Mouse (Mus musculus) intestine, postnatal 0 days (tissue): ENCODE measurements around the gene Dock9. TPM values are rescaled to one million over a fixed set of nuclear protein-coding genes. Genes with fewer than 3 reads are reported as not detected.

Source experiments
- ATAC-seq: fragments of 200-750 bp; cut with Nextera tagmentation; 2 replicates; pipeline ENCODE4 v1.8.0; 2017; ENCODE audit warnings: mild to moderate bottlenecking, moderate TSS enrichment, moderate library complexity
- H3K27ac ChIP-seq: fragments of 300-500 bp; sonication (generic); 2 replicates; pipeline ENCODE4 v1.5.1; 2014; ENCODE audit warnings: mild to moderate bottlenecking, low read depth, low read length, moderate library complexity
- H3K27me3 ChIP-seq: fragments of 300-500 bp; sonication (generic); replicated peaks from 2 replicates; pipeline ENCODE4 v1.6.1; 2014; ENCODE audit warnings: low read length, mixed read lengths; ENCODE audit not compliant: control insufficient read depth, insufficient read depth
- H3K36me3 ChIP-seq: fragments of 300-500 bp; sonication (generic); 2 replicates; pipeline ENCODE4 v1.6.1; 2014; ENCODE audit warnings: mild to moderate bottlenecking, moderate library complexity; ENCODE audit not compliant: control insufficient read depth, insufficient read depth
- H3K4me1 ChIP-seq: fragments of 300-500 bp; sonication (generic); replicated peaks from 2 replicates; pipeline ENCODE4 v1.6.1; 2014; ENCODE audit warnings: antibody characterized with exemption, low read length, mixed read lengths; ENCODE audit not compliant: control insufficient read depth, insufficient read depth
- H3K4me2 ChIP-seq: fragments of 300-500 bp; sonication (generic); replicated peaks from 2 replicates; pipeline ENCODE4 v1.6.1; 2014; ENCODE audit warnings: low read depth, mild to moderate bottlenecking, moderate library complexity
- H3K4me3 ChIP-seq: fragments of 300-500 bp; sonication (generic); 2 replicates; pipeline ENCODE4 v1.5.1; 2014; ENCODE audit warnings: low read depth, low read length
- H3K9ac ChIP-seq: fragments of 300-500 bp; sonication (generic); 2 replicates; pipeline ENCODE4 v1.6.1; 2014; ENCODE audit warnings: mild to moderate bottlenecking, low read depth, low read length
- H3K9me3 ChIP-seq: fragments of 300-500 bp; sonication (generic); 2 replicates; pipeline ENCODE4 v1.6.1; 2016; ENCODE audit warnings: mixed run types; ENCODE audit not compliant: control insufficient read depth
- CTCF ChIP-seq: sonication (generic); IDR thresholded peaks from 2 replicates; pipeline ENCODE4 v1.5.1; 2016; ENCODE audit warnings: low read depth, mild to moderate bottlenecking, control low read depth, antibody characterized with exemption, moderate library complexity
- whole genome bisulfite sequencing: fragments of 180-500 bp; shearing (Covaris S2); extraction: QIAGEN DNeasy Blood & Tissue Kit; methylation state at CpG from one replicate; pipeline ENCODE4 v1.1.7; 2014; 5-methylcytosine and 5-hydroxymethylcytosine counted together
- polyA plus RNA-seq: library from polyadenylated mRNA; unstranded; fragments of >200 nt; fragmentation: Nextera tagmentation; extraction: Ambion mirVana; gene quantifications from 2 replicates; pipeline ENCODE4 v1.2.1, GENCODE M21; 2015

The Dock9 gene
- polyA plus RNA-seq, 1 experiment from 2014 or later: 6.2 TPM

- H3K27ac ChIP-seq: peak overlapping the region; percentile 85
- H3K27me3 ChIP-seq: no peaks in the 10 kb centered on the region
- no peak overlapping the region for H3K4me3 ChIP-seq
- H3K9me3 ChIP-seq: no peaks in the 10 kb centered on the region
- H3K4me2 ChIP-seq: peak overlapping the region; percentile 28; the same call in 1 of the 2 replicates
- H3K4me1 ChIP-seq: peaks cover 6% of the 10 kb centered on the region; the same call in 1 of the 2 replicates
- 41% methylated on average over 1 of the region's 1 CpGs for WGBS
- ATAC-seq: peak; percentile 73
- H3K9ac ChIP-seq: no peak overlapping the region
- no peak for TF ChIP-seq CTCF
- H3K36me3 ChIP-seq: no peaks in the 10 kb centered on the region
These were observed 299.8 kb downstream of the Dock9 start for GRCm38 (mm10) chr14:121497800-121498199.

DNA sequence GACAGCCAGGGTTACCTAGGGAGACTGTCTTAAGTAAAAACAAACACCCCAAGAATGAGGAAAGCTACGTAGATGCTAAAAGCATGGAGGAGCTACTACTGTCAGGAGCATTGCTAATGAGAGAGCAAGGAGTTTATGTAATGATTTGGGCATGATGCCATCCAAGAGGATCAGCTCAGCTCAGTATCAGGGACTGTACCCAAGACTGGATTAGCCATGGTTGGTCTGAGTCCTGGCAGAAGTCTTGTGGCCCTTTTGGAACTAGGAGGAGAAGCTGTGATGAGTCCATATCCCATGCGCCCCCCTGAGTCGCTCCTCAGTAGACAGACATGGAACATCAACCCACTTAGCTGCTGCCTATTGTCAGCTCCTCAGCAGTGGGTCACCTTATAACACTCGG is 301.9 kb downstream of the Dock9 start:
- 89% methylated on average over 4 of the region's 4 CpGs for WGBS
- Histone ChIP-seq H3K4me1 (0 out of 2 replicates have a peak, but pooled peaks cover 12% of the 10 kb centered on the region), H3K4me3 (no peak overlapping the region), H3K27me3 (no peaks in the 10 kb centered on the region), H3K9me3 (no peaks in the 10 kb centered on the region), H3K4me2 (no peak overlapping the region), H3K36me3 (no peaks in the 10 kb centered on the region), H3K27ac (no peak overlapping the region), H3K9ac (no peak overlapping the region)
- no peak for TF ChIP-seq CTCF
- no peak for ATAC-seq

DNA sequence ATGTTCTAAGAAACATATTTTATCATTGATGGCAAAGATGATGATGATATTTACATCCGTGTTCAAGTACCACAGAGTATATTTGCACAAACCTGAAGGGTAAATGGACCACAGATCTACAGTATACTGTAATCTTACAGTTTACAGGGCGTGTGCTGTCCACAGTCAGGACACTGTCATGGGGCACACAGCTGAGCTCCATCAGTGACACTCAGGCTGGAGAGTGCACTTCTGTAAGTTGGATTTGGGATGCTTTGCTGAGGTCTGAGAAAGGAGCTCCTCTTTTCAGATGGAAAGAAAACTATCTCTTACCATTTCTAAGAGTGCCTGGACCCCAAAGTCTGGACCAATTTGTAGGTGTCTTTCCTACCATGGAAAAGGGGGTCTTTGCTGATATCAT is 302.5 kb downstream of the Dock9 start:
- no peak for ATAC-seq
- 61% methylated on average over 2 of the region's 2 CpGs for WGBS
- no peaks in the 10 kb centered on the region for H3K27me3 ChIP-seq
- TF ChIP-seq CTCF: no peak
- H3K4me1 ChIP-seq: 0 out of 2 replicates have a peak, but pooled peaks cover 12% of the 10 kb centered on the region
- H3K4me3 ChIP-seq: no peak overlapping the region
- H3K27ac ChIP-seq: 0 out of 2 replicates have a peak overlapping the region, but pooled peaks have one; percentile 78
- no peak overlapping the region for H3K9ac ChIP-seq
- no peaks in the 10 kb centered on the region for H3K36me3 ChIP-seq
- H3K9me3 ChIP-seq: no peaks in the 10 kb centered on the region
- no peak overlapping the region for H3K4me2 ChIP-seq

- no peak overlapping the region for H3K4me3 ChIP-seq
- no peaks in the 10 kb centered on the region for H3K36me3 ChIP-seq
- no peak for TF ChIP-seq CTCF
- WGBS: 32% methylated on average over 2 of the region's 2 CpGs
- peak overlapping the region; percentile 78 for H3K27ac ChIP-seq
- no peaks in the 10 kb centered on the region for H3K9me3 ChIP-seq
- no peaks in the 10 kb centered on the region for H3K27me3 ChIP-seq
- peak; percentile 59 for ATAC-seq
- H3K9ac ChIP-seq: no peak overlapping the region
- peak overlapping the region; percentile 35; the same call in 1 of the 2 replicates for H3K4me2 ChIP-seq
- 0 out of 2 replicates have a peak, but pooled peaks cover 12% of the 10 kb centered on the region for H3K4me1 ChIP-seq
These were observed 303.4 kb downstream of the Dock9 start for GRCm38 (mm10) chr14:121494238-121494637.

GRCm38 (mm10) chr14:121493712-121494111 is 303.9 kb downstream of the Dock9 start:
- peak; percentile 59 for TF ChIP-seq CTCF

DNA sequence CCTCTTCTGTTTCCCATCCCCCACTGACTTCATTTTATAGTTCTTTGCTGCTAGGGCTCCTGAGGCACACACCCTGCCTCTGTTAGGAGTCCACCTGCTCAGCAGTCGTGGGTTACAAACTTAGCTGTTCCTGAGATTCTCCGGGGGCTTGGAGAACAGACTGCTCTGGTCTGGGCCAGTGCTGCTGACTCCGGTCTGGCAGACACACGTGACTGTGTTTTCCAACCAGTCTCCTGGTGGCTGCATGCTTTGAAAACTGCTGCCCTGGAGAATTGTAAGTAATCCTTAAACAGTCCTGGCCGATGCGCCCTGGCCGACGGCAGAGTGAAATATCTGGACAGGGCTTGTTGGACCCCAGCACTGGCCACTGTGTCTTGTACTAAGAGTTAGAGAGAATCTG is 305.3 kb downstream of the Dock9 start:
- no peaks in the 10 kb centered on the region for H3K27me3 ChIP-seq
- no peak overlapping the region for H3K4me3 ChIP-seq
- peaks cover 3% of the 10 kb centered on the region; the same call in 1 of the 2 replicates for H3K36me3 ChIP-seq
- no peak overlapping the region for H3K4me2 ChIP-seq
- no peak for TF ChIP-seq CTCF
- no peak overlapping the region for H3K9ac ChIP-seq
- no peak for ATAC-seq
- 44% methylated on average over 8 of the region's 8 CpGs for WGBS
- H3K4me1 ChIP-seq: 0 out of 2 replicates have a peak, but pooled peaks cover 12% of the 10 kb centered on the region
- H3K27ac ChIP-seq: no peak overlapping the region; the same call in 1 of the 2 replicates
- no peaks in the 10 kb centered on the region for H3K9me3 ChIP-seq

More at GRCm38 (mm10) chr14:121493712-121494111, 303.9 kb downstream of the Dock9 start:
- Histone ChIP-seq H3K36me3 (no peaks in the 10 kb centered on the region), H3K4me1 (0 out of 2 replicates have a peak, but pooled peaks cover 12% of the 10 kb centered on the region), H3K27me3 (no peaks in the 10 kb centered on the region), H3K4me2 (peak overlapping the region; percentile 35; the same call in 1 of the 2 replicates), H3K9me3 (no peaks in the 10 kb centered on the region), H3K27ac (peak overlapping the region; percentile 78), H3K4me3 (no peak overlapping the region), H3K9ac (no peak overlapping the region)
- ATAC-seq: peak; percentile 84
- 27% methylated on average over 3 of the region's 3 CpGs for WGBS

Other genes with a start within 250 kb of the Dock9 start
- gene Ubac2, start 80.8 kb upstream of the Dock9 start, polyA plus RNA-seq: 39.2 and 39.9 TPM in 2 replicates
- gene Gpr18, start 117.9 kb upstream of the Dock9 start, polyA plus RNA-seq: 0.10 and 0.13 TPM in 2 replicates
- gene Gpr183, start 167.4 kb upstream of the Dock9 start, polyA plus RNA-seq: 1.5 and 1.6 TPM in 2 replicates
- not detected in 2 replicates for gene Timm8a2, start 236.8 kb upstream of the Dock9 start, polyA plus RNA-seq